Mouse (Mus musculus) limb, embryonic 13.5 days (tissue): ENCODE measurements around the gene Tmem183a. TPM values are rescaled to one million over a fixed set of nuclear protein-coding genes. Genes with fewer than 3 reads are reported as not detected.

ENCODE experiments used
- ATAC-seq: fragments of 200-750 bp; cut with Nextera tagmentation; 2 replicates; pipeline ENCODE4 v1.8.0; 2017; ENCODE audit warnings: low read depth, moderate number of reproducible peaks, moderate TSS enrichment; ENCODE audit not compliant: low FRiP score
- H3K27ac ChIP-seq: fragments of 300-500 bp; sonication (generic); 2 replicates; pipeline ENCODE4 v1.5.1; 2015; ENCODE audit warnings: inconsistent platforms, mild to moderate bottlenecking, moderate library complexity
- H3K27me3 ChIP-seq: fragments of 300-500 bp; sonication (generic); 2 replicates; pipeline ENCODE4 v1.6.1; 2015; ENCODE audit warnings: mild to moderate bottlenecking, inconsistent platforms
- H3K36me3 ChIP-seq: fragments of 300-500 bp; sonication (generic); 2 replicates; pipeline ENCODE4 v1.6.1; 2015; ENCODE audit warnings: inconsistent platforms, mild to moderate bottlenecking, moderate library complexity
- H3K4me1 ChIP-seq: fragments of 300-500 bp; sonication (generic); 2 replicates; pipeline ENCODE4 v1.6.1; 2015; ENCODE audit warnings: inconsistent platforms
- H3K4me2 ChIP-seq: fragments of 300-500 bp; sonication (generic); replicated peaks from 2 replicates; pipeline ENCODE4 v1.6.1; 2015; ENCODE audit warnings: inconsistent platforms, mild to moderate bottlenecking, moderate library complexity
- H3K4me3 ChIP-seq: fragments of 300-500 bp; sonication (generic); 2 replicates; pipeline ENCODE4 v1.5.1; 2015; ENCODE audit warnings: moderate library complexity, mild to moderate bottlenecking, inconsistent platforms
- H3K9ac ChIP-seq: fragments of 300-500 bp; sonication (generic); 2 replicates; pipeline ENCODE4 v1.6.1; 2015; ENCODE audit warnings: mild to moderate bottlenecking, inconsistent platforms
- H3K9me3 ChIP-seq: fragments of 300-500 bp; sonication (generic); 2 replicates; pipeline ENCODE4 v1.6.1; 2016; ENCODE audit warnings: inconsistent platforms
- WGBS: fragments of 180-500 bp; shearing (Covaris S2); methylation state at CpG from one replicate; pipeline ENCODE4 v1.1.7; 2015; 5-methylcytosine and 5-hydroxymethylcytosine counted together
- polyA plus RNA-seq: library from polyadenylated mRNA; unstranded; fragments of >200 nt; fragmentation: Nextera tagmentation; extraction: Ambion mirVana; gene quantifications from 2 replicates; pipeline ENCODE4 v1.2.1, GENCODE M21; 2015

Tmem183a gene
- polyA plus RNA-seq, 1 experiment from 2014 or later, result 90.9 TPM

DNA sequence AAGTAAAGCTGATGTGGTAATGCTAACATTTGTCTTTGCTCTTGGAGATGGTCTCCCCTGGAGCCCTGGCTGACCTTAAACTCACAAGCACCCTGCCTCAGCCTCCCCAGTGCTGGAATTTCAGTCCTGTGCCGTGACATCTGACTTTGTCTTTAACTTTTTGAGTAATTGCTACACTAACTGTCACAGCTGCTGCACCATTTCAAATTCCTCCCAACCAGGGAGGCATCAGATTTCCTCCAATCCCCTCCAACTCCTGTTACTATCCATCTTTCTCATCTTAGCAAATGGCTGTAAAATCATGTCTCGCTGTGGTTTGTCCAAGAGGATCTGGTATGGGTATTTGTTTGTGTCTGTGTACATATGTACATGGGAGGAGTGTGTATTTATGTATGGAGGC, 12.3 kb upstream of the Tmem183a start:
- 65% methylated on average over 2 of the region's 2 CpGs for WGBS
- 0 out of 2 replicates have a peak, but pooled peaks cover 3% of the 10 kb centered on the region for H3K9me3 ChIP-seq
- H3K4me3 ChIP-seq, result no peak overlapping the region
- no peak overlapping the region for H3K27ac ChIP-seq
- H3K36me3 ChIP-seq, result no peaks in the 10 kb centered on the region
- no peaks in the 10 kb centered on the region for H3K4me1 ChIP-seq
- ATAC-seq, result no peak
- no peak overlapping the region for H3K9ac ChIP-seq
- H3K4me2 ChIP-seq, result no peak overlapping the region
- no peaks in the 10 kb centered on the region for H3K27me3 ChIP-seq

GRCm38 (mm10) chr1:134368777-134369337, 7.1 kb upstream of the Tmem183a start:
- H3K27ac ChIP-seq, result no peak overlapping the region
- 0 out of 2 replicates have a peak, but pooled peaks cover 3% of the 10 kb centered on the region for H3K9me3 ChIP-seq
- no peaks in the 10 kb centered on the region for H3K27me3 ChIP-seq
- H3K36me3 ChIP-seq, result no peaks in the 10 kb centered on the region
- WGBS, result 52% methylated on average over 9 of the region's 9 CpGs
- no peak for ATAC-seq
- no peaks in the 10 kb centered on the region for H3K4me1 ChIP-seq
- no peak overlapping the region for H3K4me3 ChIP-seq
- no peak overlapping the region for H3K9ac ChIP-seq
- no peak overlapping the region for H3K4me2 ChIP-seq

DNA sequence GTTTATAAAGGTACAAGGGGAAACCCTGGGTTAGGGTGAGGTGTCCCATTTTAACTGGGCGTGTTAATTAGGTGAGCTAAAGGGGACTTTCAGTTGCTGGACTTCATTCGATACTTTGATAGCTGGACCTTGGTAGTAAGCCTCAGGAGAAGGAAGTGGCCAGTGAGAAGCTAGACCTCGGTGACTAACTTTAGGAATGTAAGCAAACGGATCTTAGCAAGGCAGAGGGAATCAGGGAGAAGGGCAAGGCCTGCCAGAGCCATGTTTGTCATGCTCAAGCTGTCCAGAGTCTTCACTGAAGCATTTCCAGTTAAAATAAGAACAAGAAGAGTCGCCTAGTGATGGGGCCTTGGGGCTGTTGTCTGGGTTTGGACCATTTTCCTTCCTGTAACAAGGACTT, 3.7 kb upstream of the Tmem183a start:
- Histone ChIP-seq H3K4me3 (no peak overlapping the region), H3K4me2 (no peak overlapping the region), H3K27me3 (no peaks in the 10 kb centered on the region), H3K9me3 (no peaks in the 10 kb centered on the region), H3K36me3 (peaks cover 2% of the 10 kb centered on the region; the same call in 1 of the 2 replicates), H3K4me1 (peaks cover 10% of the 10 kb centered on the region), H3K9ac (no peak overlapping the region), H3K27ac (no peak overlapping the region)
- ATAC-seq, result no peak
- WGBS, result 58% methylated on average over 5 of the region's 5 CpGs

- ATAC-seq, result no peak
- 72% methylated on average over 4 of the region's 4 CpGs for WGBS
- Histone ChIP-seq H3K36me3 (peaks cover 22% of the 10 kb centered on the region), H3K27me3 (no peaks in the 10 kb centered on the region), H3K9ac (no peak overlapping the region), H3K4me3 (no peak overlapping the region), H3K4me1 (peaks cover 20% of the 10 kb centered on the region), H3K27ac (no peak overlapping the region), H3K9me3 (no peaks in the 10 kb centered on the region), H3K4me2 (no peak overlapping the region)
These were observed 1.4 kb upstream of the Tmem183a start for GRCm38 (mm10) chr1:134363194-134363593.

- H3K4me2 ChIP-seq, result peak overlapping the region; percentile 86
- H3K9ac ChIP-seq, result peak overlapping the region; percentile 93
- no peaks in the 10 kb centered on the region for H3K27me3 ChIP-seq
- H3K4me3 ChIP-seq, result peak overlapping the region; percentile 88
- H3K27ac ChIP-seq, result peak overlapping the region; percentile 73; the same call in 1 of the 2 replicates
- peak; percentile 88 for ATAC-seq
- H3K4me1 ChIP-seq, result peaks cover 20% of the 10 kb centered on the region
- H3K9me3 ChIP-seq, result no peaks in the 10 kb centered on the region
- WGBS, result 1% methylated on average over 38 of the region's 44 CpGs
- H3K36me3 ChIP-seq, result peaks cover 37% of the 10 kb centered on the region
These were observed 453 bp downstream of the Tmem183a start for GRCm38 (mm10) chr1:134361195-134361856.

- Histone ChIP-seq H3K27me3 (no peaks in the 10 kb centered on the region), H3K4me3 (peak overlapping the region; percentile 88), H3K9ac (peak overlapping the region; percentile 93), H3K4me1 (peaks cover 20% of the 10 kb centered on the region), H3K27ac (no peak overlapping the region), H3K9me3 (no peaks in the 10 kb centered on the region), H3K36me3 (peaks cover 43% of the 10 kb centered on the region), H3K4me2 (peak overlapping the region; percentile 86)
- 78% methylated on average over 7 of the region's 7 CpGs for WGBS
- ATAC-seq, result no peak
These were observed 1.1 kb downstream of the Tmem183a start for GRCm38 (mm10) chr1:134360656-134361055.

GRCm38 (mm10) chr1:134357461-134357860, 4.3 kb downstream of the Tmem183a start:
- no peak overlapping the region for H3K4me3 ChIP-seq
- WGBS, result 93% methylated on average over 4 of the region's 4 CpGs

DNA sequence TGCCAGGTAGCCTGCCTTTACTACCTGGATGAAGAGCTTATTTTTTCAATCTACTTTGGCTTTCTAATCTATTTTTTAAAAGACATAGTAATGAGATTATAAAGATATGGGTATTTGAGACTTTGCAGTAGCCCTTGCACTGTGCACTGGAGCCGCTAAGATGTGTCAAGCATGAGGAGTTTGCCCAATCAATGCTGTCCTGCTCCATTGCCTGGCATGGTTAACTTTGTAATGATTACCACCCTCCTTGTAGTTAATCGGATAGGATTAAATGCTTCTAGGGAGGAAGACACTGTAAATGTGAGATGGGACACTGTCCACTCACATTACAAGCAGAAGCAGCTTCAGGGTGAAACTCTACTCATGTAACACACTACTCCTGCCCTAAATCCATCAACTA, 8.5 kb downstream of the Tmem183a start:
- no peak for ATAC-seq
- Histone ChIP-seq H3K4me2 (no peak overlapping the region), H3K9ac (no peak overlapping the region), H3K27me3 (no peaks in the 10 kb centered on the region), H3K36me3 (peaks cover 89% of the 10 kb centered on the region), H3K4me1 (0 out of 2 replicates have a peak, but pooled peaks cover under 1% of the 10 kb centered on the region), H3K9me3 (no peaks in the 10 kb centered on the region), H3K27ac (no peak overlapping the region), H3K4me3 (no peak overlapping the region)
- 91% methylated on average over 2 of the region's 2 CpGs for WGBS

More at GRCm38 (mm10) chr1:134357461-134357860, 4.3 kb downstream of the Tmem183a start:
- H3K27me3 ChIP-seq, result no peaks in the 10 kb centered on the region
- H3K4me2 ChIP-seq, result no peak overlapping the region
- no peak for ATAC-seq
- H3K4me1 ChIP-seq, result peaks cover 19% of the 10 kb centered on the region
- H3K9ac ChIP-seq, result no peak overlapping the region
- peaks cover 75% of the 10 kb centered on the region for H3K36me3 ChIP-seq
- H3K9me3 ChIP-seq, result no peaks in the 10 kb centered on the region
- no peak overlapping the region for H3K27ac ChIP-seq

DNA sequence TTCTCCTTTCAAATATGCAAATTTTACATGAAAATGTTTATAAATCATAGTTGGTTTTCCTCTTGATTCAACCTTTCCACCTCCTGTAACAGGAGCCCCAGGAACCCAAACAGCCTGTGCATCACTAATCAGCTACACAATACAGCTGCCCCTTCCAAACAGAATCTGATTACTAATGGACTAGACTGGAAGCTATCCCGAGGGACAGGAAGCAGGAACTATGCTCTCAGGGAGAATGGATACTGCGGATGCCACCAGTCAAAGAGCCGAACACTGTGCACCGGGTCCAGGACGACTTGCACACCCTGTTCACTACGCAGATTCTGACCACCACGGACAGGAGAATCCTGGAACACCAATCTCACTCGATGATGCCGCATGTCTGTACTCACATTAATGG, 14.0 kb downstream of the Tmem183a start:
- no peak overlapping the region for H3K27ac ChIP-seq
- peaks cover 12% of the 10 kb centered on the region for H3K4me1 ChIP-seq
- no peak overlapping the region for H3K4me3 ChIP-seq
- 85% methylated on average over 9 of the region's 9 CpGs for WGBS
- H3K9ac ChIP-seq, result no peak overlapping the region
- no peak for ATAC-seq
- H3K27me3 ChIP-seq, result no peaks in the 10 kb centered on the region
- no peaks in the 10 kb centered on the region for H3K9me3 ChIP-seq
- H3K36me3 ChIP-seq, result peaks cover 61% of the 10 kb centered on the region
- no peak overlapping the region for H3K4me2 ChIP-seq

- H3K27ac ChIP-seq, result no peak overlapping the region
- H3K36me3 ChIP-seq, result peaks cover 34% of the 10 kb centered on the region
- H3K27me3 ChIP-seq, result no peaks in the 10 kb centered on the region
- no peak; the same call in 1 of the 2 replicates for ATAC-seq
- peak overlapping the region; percentile 57 for H3K4me3 ChIP-seq
- peaks cover 12% of the 10 kb centered on the region for H3K4me1 ChIP-seq
- H3K9ac ChIP-seq, result no peak overlapping the region
- no peaks in the 10 kb centered on the region for H3K9me3 ChIP-seq
- 79% methylated on average over 4 of the region's 4 CpGs for WGBS
- peak overlapping the region; percentile 86 for H3K4me2 ChIP-seq
These were observed 16.7 kb downstream of the Tmem183a start for GRCm38 (mm10) chr1:134345075-134345474.

DNA sequence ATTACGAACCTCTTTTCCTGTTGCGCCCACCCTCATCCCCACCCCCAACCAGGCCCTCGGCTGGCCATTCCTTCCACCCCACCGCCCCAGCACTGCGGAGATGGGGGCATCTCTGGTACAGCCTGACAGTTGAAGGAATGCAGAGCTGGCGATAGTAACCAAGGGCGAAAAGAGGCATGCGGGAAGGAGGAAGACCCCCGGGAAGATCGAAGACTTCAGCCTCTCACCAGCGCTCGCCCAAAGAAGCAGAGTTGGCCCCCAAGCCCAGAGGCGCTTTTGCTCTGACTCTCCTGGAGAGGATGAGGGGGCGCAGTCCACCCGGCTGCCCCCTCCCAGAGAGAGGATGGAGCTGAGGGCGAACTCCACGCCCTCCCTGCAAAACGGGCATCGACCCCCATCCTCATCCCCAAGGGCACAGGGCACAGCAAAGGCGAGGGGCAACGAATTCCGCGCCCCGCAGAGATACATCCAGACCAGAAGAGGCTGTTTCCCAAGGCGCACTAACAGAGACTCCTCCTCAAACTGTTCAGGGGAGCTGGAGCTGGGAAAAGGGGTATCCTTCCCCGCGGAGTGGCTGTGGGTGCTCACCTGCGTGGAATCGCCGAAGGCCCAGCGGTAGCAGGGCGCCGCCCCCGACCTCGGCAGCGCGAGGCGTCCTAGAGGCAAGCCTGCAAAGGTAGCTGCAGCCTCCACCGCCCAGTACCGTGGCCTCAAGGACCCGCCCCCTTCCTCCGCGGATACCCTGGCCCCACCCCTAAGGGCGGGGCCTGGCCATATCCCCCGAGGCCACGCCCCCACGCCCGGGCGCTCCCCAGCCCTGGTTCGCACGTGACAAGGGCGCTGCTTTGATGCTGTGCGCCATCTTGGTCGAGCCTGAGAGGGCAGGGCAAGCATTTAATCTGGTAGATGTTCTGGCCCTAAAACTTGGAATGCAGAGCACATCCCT, 17.5 kb downstream of the Tmem183a start:
- Histone ChIP-seq H3K27me3 (no peaks in the 10 kb centered on the region), H3K36me3 (peaks cover 26% of the 10 kb centered on the region), H3K4me1 (peaks cover 12% of the 10 kb centered on the region), H3K4me3 (peak overlapping the region; percentile 57), H3K9ac (peak overlapping the region; percentile 77), H3K4me2 (peak overlapping the region; percentile 86), H3K27ac (no peak overlapping the region), H3K9me3 (no peaks in the 10 kb centered on the region)
- ATAC-seq, result peak; percentile 93
- under 1% methylated on average over 52 of the region's 54 CpGs for WGBS

GRCm38 (mm10) chr1:134343567-134343966, 18.2 kb downstream of the Tmem183a start:
- Histone ChIP-seq H3K4me1 (peaks cover 12% of the 10 kb centered on the region), H3K4me3 (peak overlapping the region; percentile 57)

More at GRCm38 (mm10) chr1:134343567-134343966, 18.2 kb downstream of the Tmem183a start:
- Histone ChIP-seq H3K36me3 (peaks cover 23% of the 10 kb centered on the region), H3K27me3 (no peaks in the 10 kb centered on the region), H3K9ac (peak overlapping the region; percentile 77), H3K27ac (no peak overlapping the region), H3K9me3 (no peaks in the 10 kb centered on the region), H3K4me2 (peak overlapping the region; percentile 86)
- ATAC-seq, result no peak
- 14% methylated on average over 2 of the region's 2 CpGs for WGBS
